Mouse (Mus musculus) urinary bladder, postnatal 25 days (tissue): ENCODE measurements around the gene Rab37.

Experiments
- DNase-seq: peaks from one replicate; pipeline ENCODE4 v3.0.0; 2022; ENCODE audit warnings: low spot score

Gene Rab37

DNA sequence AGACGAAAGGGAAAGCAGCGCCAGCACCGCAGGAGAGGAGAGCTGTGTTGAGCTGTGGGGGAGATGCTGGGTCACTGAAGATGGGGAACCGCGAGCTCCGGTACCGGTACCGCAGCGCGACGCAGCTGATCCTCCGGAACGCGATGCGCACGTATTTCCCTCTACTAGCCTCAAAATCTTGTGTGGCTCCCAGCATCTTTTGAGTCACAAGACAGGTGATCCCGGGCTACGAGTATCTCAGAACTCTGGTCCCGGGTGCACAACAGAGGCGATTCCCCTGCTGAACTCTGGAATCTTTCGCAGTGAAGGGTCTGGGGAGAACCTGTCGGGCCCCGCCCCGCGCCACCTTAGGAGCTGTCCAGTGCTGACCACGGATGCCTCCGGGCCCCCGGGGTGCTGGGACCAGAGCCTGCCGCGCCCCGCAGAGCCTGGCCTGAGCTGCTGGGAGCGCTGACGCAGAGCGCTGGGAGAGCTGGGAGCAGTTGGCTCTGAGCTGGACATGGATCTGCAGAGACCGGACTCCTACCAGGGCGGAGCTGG lies at the start of gene Rab37:
Gene Rab37 (plus strand): TSS at position 70 of the 540 bp plus-strand sequence.
- no peak for DNase-seq

DNA sequence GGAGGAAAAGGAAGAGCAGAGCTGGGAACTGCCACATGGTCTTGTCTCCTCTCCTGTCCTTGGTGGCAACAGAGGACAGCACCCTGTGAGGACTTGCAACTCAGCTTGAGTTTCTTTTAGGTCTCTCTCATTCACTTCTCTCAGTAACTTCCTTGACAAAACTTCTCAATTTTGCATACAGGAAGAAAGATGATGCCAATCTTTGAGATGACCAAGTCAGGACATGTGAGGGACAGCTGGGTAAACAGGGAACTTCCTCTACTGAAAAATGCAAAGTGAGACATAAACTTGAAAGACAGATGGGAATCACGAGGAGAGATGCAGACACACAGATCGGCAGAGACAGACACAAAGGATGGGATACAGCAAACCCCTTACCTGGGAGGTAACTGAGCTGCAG lies 43.0 kb upstream of the Rab37 start, which contains the start of gene Cd300ld3:
Gene Cd300ld3 (minus strand): TSS at position 151 of the 400 bp plus-strand sequence.
- DNase-seq: no peak

GRCm38 (mm10) chr11:115049282-115049895 lies 41.8 kb upstream of the Rab37 start:
- DNase-seq: no peak

DNA sequence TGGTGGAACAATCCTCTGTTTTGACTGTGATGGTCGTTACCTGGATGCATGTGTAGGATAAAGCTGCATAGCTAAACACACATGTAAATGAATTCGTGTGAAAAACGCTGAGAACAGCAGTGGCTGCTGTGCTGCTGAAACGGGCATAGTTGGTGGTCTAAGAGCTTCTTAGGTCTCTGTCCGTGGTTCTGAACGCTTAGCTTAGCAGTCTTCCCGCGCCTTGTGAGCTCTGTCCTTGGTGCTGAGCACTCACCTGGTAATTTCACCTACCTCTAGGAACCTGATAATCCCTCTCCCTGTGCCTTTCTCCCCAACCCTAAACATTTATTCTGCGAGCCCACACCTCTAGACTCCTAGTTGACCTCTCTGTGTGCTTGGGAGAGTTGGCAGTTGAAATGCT lies 39.0 kb upstream of the Rab37 start:
- peak; percentile 18 for DNase-seq

DNA sequence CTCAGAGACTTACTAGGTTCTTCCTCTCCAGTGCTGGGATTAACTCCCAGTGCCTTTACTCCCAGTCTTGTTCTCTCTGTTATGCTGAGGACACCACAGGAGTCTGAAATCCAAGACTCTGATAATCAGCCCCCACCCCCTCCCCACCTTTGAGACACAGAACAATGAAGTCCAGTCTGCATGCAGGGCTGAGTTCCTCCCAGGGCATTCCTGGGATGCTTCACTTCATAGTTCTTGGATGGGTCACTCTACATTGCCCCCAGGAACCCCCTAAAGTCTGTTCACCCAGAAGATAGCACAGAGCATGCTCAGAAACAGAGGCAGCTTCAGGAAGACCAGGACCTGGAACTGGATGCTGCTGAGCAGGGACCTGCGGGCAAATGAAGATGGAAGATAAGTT lies 38.2 kb upstream of the Rab37 start:
- no peak for DNase-seq

GRCm38 (mm10) chr11:115054537-115054936 lies 36.7 kb upstream of the Rab37 start:
- no peak for DNase-seq

DNA sequence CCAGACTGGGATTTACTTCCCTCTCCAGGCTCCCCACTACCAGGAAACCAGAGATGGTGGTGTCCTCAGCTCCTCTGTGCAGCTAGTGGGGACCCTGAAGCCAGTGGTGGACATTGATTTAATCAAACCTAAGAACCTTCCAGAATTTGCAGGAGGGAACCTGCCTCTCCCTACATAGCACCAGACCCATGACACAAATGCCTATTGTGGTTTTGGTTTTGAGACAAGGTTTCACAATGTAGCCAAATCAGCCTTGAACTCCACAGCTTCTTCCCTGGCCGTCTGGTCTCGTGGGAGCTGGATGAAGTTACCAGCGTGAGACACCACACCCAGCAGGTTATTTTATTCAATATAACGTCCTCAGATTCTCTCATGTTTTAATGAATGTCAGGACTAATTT lies 32.5 kb upstream of the Rab37 start:
- DNase-seq: no peak

GRCm38 (mm10) chr11:115059797-115060196 lies 31.4 kb upstream of the Rab37 start:
- no peak for DNase-seq

DNA sequence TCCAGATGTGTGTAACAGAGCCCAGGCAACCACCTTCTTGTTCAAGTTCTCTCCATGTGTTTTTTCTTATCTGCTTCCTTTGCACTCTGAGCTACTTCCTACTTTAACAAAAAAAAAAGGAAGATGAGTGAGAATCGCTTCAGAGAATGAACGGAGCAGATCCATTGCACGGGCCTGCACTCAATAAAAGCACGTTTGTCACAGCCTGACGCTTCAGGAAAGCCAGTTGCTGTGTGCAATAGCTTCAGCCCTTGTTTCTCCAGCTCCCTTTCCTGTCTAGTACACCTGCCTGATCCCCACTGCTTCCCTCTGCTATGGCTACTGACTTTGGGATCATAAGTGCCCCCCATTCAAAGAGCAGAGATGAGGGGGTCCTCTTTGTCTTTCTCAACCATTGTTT lies 29.2 kb upstream of the Rab37 start, which contains the start of gene Cd300e:
Gene Cd300e (minus strand): TSS at position 101 of the 400 bp plus-strand sequence.
- no peak for DNase-seq

GRCm38 (mm10) chr11:115066768-115067167 lies 24.5 kb upstream of the Rab37 start:
- DNase-seq: no peak

DNA sequence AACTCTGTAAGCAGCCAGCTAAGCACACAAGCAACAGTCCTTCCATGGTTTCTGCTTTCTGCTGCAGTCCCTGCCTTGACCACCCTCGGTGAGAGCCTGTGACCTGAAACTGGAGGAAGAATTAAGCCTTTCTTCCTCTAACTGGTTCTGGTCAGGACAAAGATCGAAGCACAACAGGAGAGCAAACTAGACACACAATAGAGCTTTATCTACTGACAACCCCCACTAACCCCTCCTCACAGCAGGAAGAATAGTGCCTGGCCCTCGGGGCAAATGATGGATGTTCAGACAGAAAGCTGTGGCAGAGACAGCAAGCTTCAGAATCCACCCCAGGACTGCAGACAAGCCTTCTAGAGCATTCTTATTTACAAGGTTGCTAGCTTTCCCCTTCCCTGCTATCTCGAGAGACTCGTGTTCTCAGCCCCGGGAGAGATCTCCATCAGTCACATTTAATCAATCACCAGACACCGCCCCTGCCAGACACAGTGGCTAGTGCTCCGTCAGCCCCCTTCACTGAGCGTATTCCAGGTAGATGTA lies 20.1 kb upstream of the Rab37 start:
- no peak for DNase-seq

DNA sequence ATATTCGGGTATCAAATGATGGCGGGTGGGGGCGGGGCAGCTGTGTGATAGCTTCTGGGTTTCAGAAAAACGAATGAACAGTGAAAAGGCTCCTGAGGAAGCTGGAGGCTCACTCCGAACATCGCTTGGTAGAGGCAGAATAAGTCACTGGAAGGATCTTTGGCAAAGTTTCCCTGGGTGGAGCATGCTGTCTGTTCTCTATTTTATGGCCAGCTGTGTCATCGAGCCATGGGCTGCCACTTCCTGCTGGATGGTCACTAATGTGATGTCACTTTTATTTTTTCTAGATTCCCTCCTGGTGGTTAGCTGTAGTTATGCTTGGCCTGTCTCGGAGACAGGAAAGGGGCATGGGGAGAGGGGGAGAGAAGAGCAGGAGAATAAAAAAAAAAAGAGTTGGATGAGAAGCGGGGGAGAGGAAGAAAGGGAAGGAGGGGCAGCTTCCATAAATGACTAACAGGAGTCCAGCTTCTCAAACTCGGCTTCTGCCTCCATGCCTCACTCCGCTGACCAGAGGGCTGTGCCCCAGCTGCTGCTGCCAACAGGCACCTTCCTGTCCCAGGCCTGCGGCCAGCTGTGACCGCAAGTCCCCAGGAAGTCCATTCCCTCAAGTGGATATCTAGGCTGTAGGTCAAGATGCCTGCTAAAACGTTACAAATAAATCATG lies 19.5 kb upstream of the Rab37 start:
- peak; percentile 16 for DNase-seq

- DNase-seq: no peak
Measured at GRCm38 (mm10) chr11:115073002-115073401, 18.2 kb upstream of the Rab37 start.

DNA sequence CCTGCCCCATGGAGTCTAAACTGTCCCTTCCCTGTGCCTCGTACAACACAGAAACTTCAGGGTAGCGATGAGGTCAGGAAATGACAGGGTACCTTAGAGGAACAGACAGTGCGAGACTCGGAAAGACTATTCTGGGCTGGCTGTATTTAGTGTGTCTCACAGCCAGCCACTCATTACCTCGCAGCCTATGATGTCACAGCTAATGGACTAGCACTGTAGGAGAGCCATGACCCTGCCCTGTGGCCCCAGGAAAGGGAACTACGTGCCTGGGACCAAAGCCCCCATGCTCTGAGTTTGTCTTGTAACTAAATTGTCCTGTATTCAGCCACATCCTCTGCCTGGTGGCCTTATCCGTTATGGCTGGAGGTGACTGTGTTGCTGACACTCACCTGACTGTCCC lies 15.8 kb upstream of the Rab37 start:
- no peak for DNase-seq

DNA sequence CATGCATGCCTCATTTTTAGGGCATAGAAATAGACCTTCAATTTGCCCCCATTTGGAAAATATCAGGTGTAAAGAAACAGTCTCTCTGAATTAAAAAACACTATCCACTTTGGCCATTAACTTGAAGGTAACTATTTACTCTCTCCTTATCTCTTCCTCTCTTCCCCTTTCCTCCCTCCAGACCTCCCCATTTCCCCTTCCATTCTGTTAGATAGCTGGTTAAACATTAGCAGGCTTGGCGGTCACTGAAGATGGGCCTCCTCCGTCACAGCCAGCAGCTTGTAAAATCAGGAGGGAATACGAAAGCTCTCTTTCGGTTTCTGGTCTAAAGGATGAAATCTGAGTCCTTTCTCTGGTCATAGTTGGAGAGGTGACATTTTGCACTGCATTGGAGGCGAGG lies 15.4 kb upstream of the Rab37 start:
- no peak for DNase-seq

DNA sequence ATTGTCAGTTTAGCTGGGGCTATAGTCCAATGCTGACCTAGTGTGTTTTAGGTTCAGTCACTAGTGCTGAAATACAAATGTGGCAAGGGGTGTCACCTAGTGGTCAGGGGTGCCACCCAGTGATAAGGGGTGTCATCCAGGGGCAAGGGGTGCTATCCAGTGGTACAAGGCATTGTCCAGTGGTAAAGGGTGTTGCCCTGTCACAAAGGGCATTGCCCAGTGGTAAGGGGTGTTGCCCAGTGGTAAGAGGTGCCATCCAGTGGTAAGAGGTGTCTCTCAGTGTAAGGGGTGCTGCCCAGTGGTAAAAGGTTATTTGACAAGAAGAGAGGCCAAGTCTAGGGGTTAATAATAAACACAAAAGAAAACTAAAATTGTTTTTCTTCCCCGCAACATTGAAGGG lies 13.8 kb upstream of the Rab37 start:
- DNase-seq: no peak

DNA sequence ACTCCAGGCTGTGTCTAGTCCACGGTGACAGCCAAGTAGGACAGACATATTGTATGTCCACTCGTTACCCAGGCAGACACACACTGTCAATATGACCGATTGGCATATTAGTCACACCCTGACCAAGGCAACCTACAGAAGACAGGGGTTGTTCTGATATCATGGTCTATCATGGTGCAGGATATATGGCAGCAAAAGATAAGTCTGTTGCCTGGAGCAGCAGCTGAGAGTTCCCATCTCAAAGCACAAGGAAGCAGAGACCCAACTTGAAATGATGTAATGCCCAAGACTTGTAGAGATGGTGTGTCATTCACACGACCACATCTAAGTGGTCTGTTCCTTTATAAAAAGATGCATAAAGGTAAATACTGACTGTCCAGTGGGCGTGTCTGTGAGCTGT lies 12.6 kb upstream of the Rab37 start:
- DNase-seq: no peak

- DNase-seq: peak; percentile 14
Measured at GRCm38 (mm10) chr11:115080886-115081285, 10.3 kb upstream of the Rab37 start.

- no peak for DNase-seq
Measured at GRCm38 (mm10) chr11:115081373-115081772, 9.9 kb upstream of the Rab37 start.

DNA sequence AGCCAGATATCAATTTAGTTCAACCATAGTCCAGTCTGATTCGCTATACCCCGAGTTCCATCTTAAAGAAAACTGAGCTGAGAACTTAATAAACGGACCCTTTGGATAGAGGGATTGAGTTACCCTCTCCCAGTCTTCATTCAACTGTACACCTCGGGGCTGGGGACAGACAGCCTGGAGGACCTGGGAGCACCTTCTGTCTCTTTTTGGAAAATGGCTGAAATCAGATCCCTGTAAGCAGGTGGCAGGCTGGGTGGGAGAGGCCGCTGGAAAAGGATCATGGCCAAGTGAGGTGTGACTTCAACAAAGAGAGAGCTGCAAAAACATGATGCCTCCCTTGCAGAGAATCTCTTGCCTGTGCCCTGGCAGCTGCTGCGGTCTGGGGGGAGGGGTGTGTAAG lies 9.0 kb upstream of the Rab37 start:
- no peak for DNase-seq

- peak; percentile 75 for DNase-seq
Measured at GRCm38 (mm10) chr11:115083376-115084139, 7.7 kb upstream of the Rab37 start.

DNA sequence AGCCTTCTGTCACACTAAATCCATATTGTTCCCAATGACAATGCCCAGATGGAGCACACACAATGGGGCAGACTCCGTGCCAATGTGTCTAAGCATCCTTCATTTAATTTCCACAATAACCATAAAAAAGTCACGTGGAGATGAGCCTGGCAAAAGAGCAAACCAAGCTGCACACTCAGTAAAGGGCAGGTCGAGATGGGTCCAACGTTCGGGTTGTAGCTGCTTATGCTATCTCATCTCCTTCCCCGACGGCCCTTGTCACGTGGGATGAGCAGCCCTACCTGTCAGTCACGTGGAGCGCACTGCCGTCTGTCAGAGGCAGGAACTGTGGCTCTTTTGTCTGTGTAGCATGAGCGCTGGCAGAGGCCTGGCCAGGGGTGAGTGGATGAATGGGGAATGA lies 6.6 kb upstream of the Rab37 start:
- DNase-seq: no peak

GRCm38 (mm10) chr11:115085064-115085463 lies 6.2 kb upstream of the Rab37 start:
- DNase-seq: no peak
